Mouse (Mus musculus) kidney, postnatal 10 days (tissue): Measurements from ENCODE around the gene Chd9.
"Not testable (repeated sequence)": the region's sequence is repeated elsewhere in the genome, so short reads cannot be mapped to it uniquely, and the experiment has no call there.

Source experiments
- DNase-seq: peaks from one replicate; pipeline ENCODE4 v3.0.0; 2021; ENCODE audit warnings: mixed read lengths

The Chd9 gene

GRCm38 (mm10) chr8:90907848-90908551, 79.8 kb downstream of the Chd9 start:
- DNase-seq = peak; percentile 98

- DNase-seq = peak; percentile 69
These were observed 80.7 kb downstream of the Chd9 start for GRCm38 (mm10) chr8:90908580-90909471.

GRCm38 (mm10) chr8:90923158-90923905, 95.2 kb downstream of the Chd9 start:
- DNase-seq = no peak

- DNase-seq = no peak
These were observed 100.3 kb downstream of the Chd9 start for GRCm38 (mm10) chr8:90928412-90928811.

GRCm38 (mm10) chr8:90930125-90930524, 102.0 kb downstream of the Chd9 start:
- DNase-seq = not testable (repeated sequence)

- DNase-seq = no peak
These were observed 104.8 kb downstream of the Chd9 start for GRCm38 (mm10) chr8:90932934-90933333.

- DNase-seq = no peak
These were observed 106.6 kb downstream of the Chd9 start for GRCm38 (mm10) chr8:90934786-90935185.

GRCm38 (mm10) chr8:90936840-90937239, 108.7 kb downstream of the Chd9 start:
- no peak for DNase-seq

- DNase-seq = no peak
These were observed 110.3 kb downstream of the Chd9 start for GRCm38 (mm10) chr8:90938352-90938930.

GRCm38 (mm10) chr8:90939867-90940266, 111.7 kb downstream of the Chd9 start:
- no peak for DNase-seq

- DNase-seq = no peak
These were observed 115.6 kb downstream of the Chd9 start for GRCm38 (mm10) chr8:90943770-90944169.

- peak; percentile 83 for DNase-seq
These were observed 126.9 kb downstream of the Chd9 start for GRCm38 (mm10) chr8:90954802-90955760.

- no peak for DNase-seq
These were observed 127.6 kb downstream of the Chd9 start for GRCm38 (mm10) chr8:90955761-90956136.

GRCm38 (mm10) chr8:90956390-90956789, 128.2 kb downstream of the Chd9 start:
- no peak for DNase-seq

- DNase-seq = no peak
These were observed 129.6 kb downstream of the Chd9 start for GRCm38 (mm10) chr8:90957711-90958110.

GRCm38 (mm10) chr8:90959721-90960120, 131.6 kb downstream of the Chd9 start:
- DNase-seq = no peak

GRCm38 (mm10) chr8:90961603-90962002, 133.5 kb downstream of the Chd9 start:
- no peak for DNase-seq

- DNase-seq = no peak
These were observed 135.9 kb downstream of the Chd9 start for GRCm38 (mm10) chr8:90964044-90964443.

GRCm38 (mm10) chr8:90965467-90966170, 137.5 kb downstream of the Chd9 start:
- DNase-seq = no peak

GRCm38 (mm10) chr8:90968307-90968706, 140.2 kb downstream of the Chd9 start:
- no peak for DNase-seq

GRCm38 (mm10) chr8:90976960-90977371, 148.8 kb downstream of the Chd9 start:
- DNase-seq = peak; percentile 19
